In the genomic region with DNA sequence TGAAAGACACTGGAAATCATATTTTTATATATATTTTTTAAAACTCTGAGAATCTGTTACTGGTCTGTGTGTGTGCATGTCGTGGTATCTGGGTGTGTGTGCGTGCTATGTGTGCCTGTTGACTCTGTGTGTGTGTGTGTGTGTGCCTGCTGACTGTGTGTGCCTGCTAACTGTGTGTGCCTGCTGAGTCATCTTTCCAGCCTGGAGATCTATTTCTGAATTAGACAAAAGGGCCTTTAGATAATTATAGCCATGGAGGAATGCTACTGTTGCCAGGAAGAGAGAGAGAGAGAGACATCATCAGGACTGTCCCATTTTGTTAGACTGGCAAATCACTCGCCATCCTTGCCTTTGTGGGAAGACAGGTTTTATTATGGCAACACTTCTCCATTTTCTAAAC, we compare ENCODE assay signal across 10 mouse cellular contexts.
DNase-seq lines count a peak whose midpoint lies in the region; ATAC-seq lines count a peak whose summit lies in the region.
"Had no signal": no experiment of that assay in that cellular context is flagged by ENCODE, and none has a peak within 500 bp of the region (broad histone marks: within the 10 kb centered on the region; RNA-seq: fewer than 3 reads in every experiment).

No protein-coding gene starts in this region.

- ATAC-seq in heart, embryonic 13.5 days (ENCODE audit: extremely low read depth, insufficient number of reproducible peaks, low FRiP score, low TSS enrichment): no peak

- 39% methylated on average over 3 of the region's 3 CpGs for WGBS in heart, embryonic 13.5 days

- no peak overlapping the region for H3K9ac ChIP-seq in heart, embryonic 13.5 days
- H3K9ac ChIP-seq: neural tube, embryonic 12.5 days had no signal

- no peaks in the 10 kb centered on the region for H3K36me3 ChIP-seq in heart, embryonic 13.5 days
- H3K36me3 ChIP-seq: neural tube, embryonic 12.5 days had no signal

- peak overlapping the region; percentile 67 for H3K27ac ChIP-seq in heart, embryonic 13.5 days (replicated peaks)
- H3K27ac ChIP-seq: neural tube, embryonic 12.5 days had no signal

- H3K4me1 ChIP-seq in heart, embryonic 13.5 days: peaks cover 37% of the 10 kb centered on the region
- H3K4me1 ChIP-seq: neural tube, embryonic 12.5 days had no signal

- no peak overlapping the region for H3K4me3 ChIP-seq in heart, embryonic 13.5 days
- H3K4me3 ChIP-seq: neural tube, embryonic 12.5 days had no signal

- peak; percentile 43 to 54 for DNase-seq in heart, adult 18-20 months
- no peak for DNase-seq in heart, postnatal 36 days
- DNase-seq in adipocyte (ENCODE audit: low spot score): peak; percentile 76
- peak; percentile 47 for DNase-seq in retina, postnatal 1 day
- DNase-seq in kidney, postnatal 25 days: no peak
- DNase-seq in yolk sac, embryonic 10.5 days (ENCODE audit: low spot score): no peak
- DNase-seq: cerebellum, adult 11-12 months; kidney, postnatal 4 days had no signal

- H3K4me2 ChIP-seq in heart, embryonic 13.5 days: 0 out of 2 replicates have a peak overlapping the region, but pooled peaks have one; percentile 13
- H3K4me2 ChIP-seq: neural tube, embryonic 12.5 days had no signal

- intact Hi-C loops in heart, postnatal 36 days (cut with DNase I): no loop called here

- H3K27me3 ChIP-seq in heart, embryonic 13.5 days (replicated peaks): no peaks in the 10 kb centered on the region
- H3K27me3 ChIP-seq: neural tube, embryonic 12.5 days had no signal

- H3K9me3 ChIP-seq in heart, embryonic 13.5 days: peaks cover 6% of the 10 kb centered on the region; the same call in 1 of the 2 replicates
- H3K9me3 ChIP-seq: neural tube, embryonic 12.5 days had no signal

Comparison
In these comparisons a context has a peak if more than half of its experiments do, and no peak if none do; other contexts are left out.
1. DNase-seq: peak in heart, adult 18-20 months (2 of 2), adipocyte (single experiment) and retina, postnatal 1 day (single experiment); none in heart, postnatal 36 days (0 of 2), kidney, postnatal 25 days (0 of 2) and yolk sac, embryonic 10.5 days (single experiment).